Comparison of ENCODE assay signal across 9 mouse cellular contexts in the genomic region with DNA sequence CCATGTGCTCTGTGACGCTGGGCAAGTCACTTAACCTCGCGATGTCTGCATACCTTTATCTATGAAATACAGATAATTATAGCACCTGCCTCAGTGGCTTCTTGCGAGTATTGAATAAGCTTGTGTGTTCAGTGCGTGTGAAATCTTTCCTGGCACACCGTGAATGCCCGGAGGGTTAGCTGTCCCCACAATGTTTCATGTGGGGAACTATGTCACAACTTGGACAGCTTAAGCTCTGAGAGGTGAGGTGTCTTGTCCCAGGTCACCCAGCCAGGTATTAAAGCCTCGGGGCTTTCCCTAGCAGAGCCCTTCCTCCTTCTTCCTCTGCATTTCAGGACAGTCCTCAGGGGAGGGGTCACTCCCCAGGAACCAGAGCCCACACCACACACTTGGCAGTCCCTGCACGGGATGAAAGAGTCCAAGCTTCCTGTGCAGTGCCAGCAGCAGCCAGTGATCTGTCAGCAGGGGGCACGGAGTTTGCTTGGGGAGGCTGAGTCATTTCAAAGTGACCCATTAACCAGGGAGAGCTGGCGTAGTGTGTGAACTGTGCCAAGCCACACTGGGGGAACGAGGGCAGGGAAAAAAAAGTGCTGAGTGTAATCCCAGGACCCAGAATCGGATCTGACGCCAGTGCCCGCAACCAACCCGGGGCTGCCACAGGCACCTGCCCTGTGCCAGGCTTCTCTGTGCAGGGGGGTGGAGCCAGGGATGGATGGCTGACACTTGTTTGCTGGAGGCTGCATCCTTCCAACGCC. TPM values are rescaled to one million over a fixed set of nuclear protein-coding genes. Genes with fewer than 3 reads are reported as not detected.
DNase-seq lines count a peak whose midpoint lies in the region; ATAC-seq lines count a peak whose summit lies in the region.
"Had no signal": no experiment of that assay in that cellular context is flagged by ENCODE, and none has a peak within 500 bp of the region (broad histone marks: within the 10 kb centered on the region; RNA-seq: fewer than 3 reads in every experiment).

No protein-coding gene starts in this region.

- no peak overlapping the region for H3K4me3 ChIP-seq in heart, embryonic 15.5 days
- H3K4me3 ChIP-seq in heart, embryonic 12.5 days = no peak overlapping the region
- H3K4me3 ChIP-seq: heart, adult 2 months had no signal

- H3K27me3 ChIP-seq in heart, embryonic 15.5 days = peaks cover 47% of the 10 kb centered on the region
- H3K27me3 ChIP-seq in heart, embryonic 12.5 days (replicated peaks) = peaks cover 66% of the 10 kb centered on the region

- no peak overlapping the region for H3K27ac ChIP-seq in heart, embryonic 15.5 days
- H3K27ac ChIP-seq in heart, embryonic 12.5 days (ENCODE audit: poor library complexity, severe bottlenecking) = no peak overlapping the region
- H3K27ac ChIP-seq: heart, adult 2 months had no signal

- H3K9me3 ChIP-seq in heart, embryonic 15.5 days (replicated peaks) = no peaks in the 10 kb centered on the region
- H3K9me3 ChIP-seq in heart, embryonic 12.5 days (replicated peaks) = no peaks in the 10 kb centered on the region

- H3K36me3 ChIP-seq in heart, embryonic 15.5 days = no peaks in the 10 kb centered on the region
- no peaks in the 10 kb centered on the region for H3K36me3 ChIP-seq in heart, embryonic 12.5 days

- no peak overlapping the region for H3K9ac ChIP-seq in heart, embryonic 15.5 days
- no peak overlapping the region for H3K9ac ChIP-seq in heart, embryonic 12.5 days

- DNase-seq in 416B (ENCODE audit: low read depth) = peak; percentile 88
- DNase-seq in adrenal gland, postnatal 25 days = peak; percentile 54
- DNase-seq in kidney, adult 8-10 months = peak; percentile 82 to 88
- no peak for DNase-seq in thymus, postnatal 10 days (ENCODE audit: low spot score in 2 of 2)
- DNase-seq in urinary bladder, adult 18-20 months (ENCODE audit: low spot score in 2 of 2) = no peak
- no peak for DNase-seq in left cerebral cortex, adult 11 months (ENCODE audit: low spot score)

- no peak overlapping the region for H3K4me2 ChIP-seq in heart, embryonic 15.5 days
- H3K4me2 ChIP-seq in heart, embryonic 12.5 days = no peak overlapping the region

- 0 out of 2 replicates have a peak, but pooled peaks cover 6% of the 10 kb centered on the region for H3K4me1 ChIP-seq in heart, embryonic 15.5 days (replicated peaks)
- 0 out of 2 replicates have a peak, but pooled peaks cover 3% of the 10 kb centered on the region for H3K4me1 ChIP-seq in heart, embryonic 12.5 days (replicated peaks)

- ATAC-seq in heart, embryonic 15.5 days (replicated peaks; ENCODE audit: insufficient number of reproducible peaks, insufficient read depth, low FRiP score, low read depth) = 0 out of 2 replicates have a peak, but pooled peaks have one; percentile 37
- no peak for ATAC-seq in heart, embryonic 12.5 days (ENCODE audit: insufficient number of reproducible peaks, low FRiP score)

- 62% methylated on average over 17 of the region's 17 CpGs for WGBS in heart, embryonic 15.5 days
- 69% methylated on average over 17 of the region's 17 CpGs for WGBS in heart, embryonic 12.5 days

RNA-seq across cellular contexts. Expression of gene Col16a1, which starts 27.3 kb away (rescaled TPM):
- polyA plus RNA-seq in heart, embryonic 15.5 days (2015; fragmentation: Nextera tagmentation; extraction: Ambion mirVana) = 36.5 and 55.2 TPM in 2 replicates
- polyA plus RNA-seq in heart, embryonic 12.5 days (2016; fragmentation: Nextera tagmentation; extraction: Ambion mirVana) = 35.8 and 37.9 TPM in 2 replicates
- total RNA-seq in adrenal gland, postnatal 25 days (2021) = 14.1 and 14.8 TPM in 2 replicates

RNA-seq across cellular contexts. Expression of gene Pef1, which starts 27.4 kb away (rescaled TPM):
- polyA plus RNA-seq in heart, embryonic 15.5 days (2015; fragmentation: Nextera tagmentation; extraction: Ambion mirVana) = 48.9 and 63.0 TPM in 2 replicates
- polyA plus RNA-seq in heart, embryonic 12.5 days (2016; fragmentation: Nextera tagmentation; extraction: Ambion mirVana) = 54.3 and 58.3 TPM in 2 replicates
- total RNA-seq in adrenal gland, postnatal 25 days (2021) = 68.0 and 70.3 TPM in 2 replicates

Comparison
In these comparisons a context has a peak if more than half of its experiments do, and no peak if none do; other contexts are left out.
1. DNase-seq: peak in 416B (single experiment), adrenal gland, postnatal 25 days (single experiment) and kidney, adult 8-10 months (2 of 2); none in thymus, postnatal 10 days (0 of 2), urinary bladder, adult 18-20 months (0 of 2) and left cerebral cortex, adult 11 months (single experiment).